Mouse (Mus musculus) neural tube, embryonic 15.5 days (tissue): ENCODE measurements at regions not wholly inside any gene's neighbourhood (a gene's known extent, or its start where the extent isn't known, plus 50 kb on each side); places are given as distances from the start of the nearest gene placed in this dataset. TPM values are rescaled to one million over a fixed set of nuclear protein-coding genes. Genes with fewer than 3 reads are reported as not detected.

Experiments
- ATAC-seq: fragments of 200-750 bp; cut with Nextera tagmentation; 2 replicates; pipeline ENCODE4 v1.8.0; 2017; ENCODE audit warnings: mild to moderate bottlenecking, moderate TSS enrichment, moderate library complexity; ENCODE audit not compliant: low FRiP score
- H3K27ac ChIP-seq: fragments of 300-500 bp; sonication (generic); replicated peaks from 2 replicates; pipeline ENCODE4 v1.5.1; 2015; ENCODE audit warnings: mild to moderate bottlenecking, inconsistent platforms
- H3K27me3 ChIP-seq: fragments of 300-500 bp; sonication (generic); replicated peaks from 2 replicates; pipeline ENCODE4 v1.6.1; 2015; ENCODE audit warnings: inconsistent platforms
- H3K36me3 ChIP-seq: fragments of 300-500 bp; sonication (generic); 2 replicates; pipeline ENCODE4 v1.6.1; 2015; ENCODE audit warnings: inconsistent platforms
- H3K4me1 ChIP-seq: fragments of 300-500 bp; sonication (generic); 2 replicates; pipeline ENCODE4 v1.6.1; 2015; ENCODE audit warnings: inconsistent platforms
- H3K4me2 ChIP-seq: fragments of 300-500 bp; sonication (generic); 2 replicates; pipeline ENCODE4 v1.6.1; 2015; ENCODE audit warnings: inconsistent platforms, mild to moderate bottlenecking, moderate library complexity
- H3K4me3 ChIP-seq: fragments of 300-500 bp; sonication (generic); replicated peaks from 2 replicates; pipeline ENCODE4 v1.5.1; 2015; ENCODE audit warnings: mild to moderate bottlenecking, inconsistent platforms
- H3K9ac ChIP-seq: fragments of 300-500 bp; sonication (generic); replicated peaks from 2 replicates; pipeline ENCODE4 v1.6.1; 2015; ENCODE audit warnings: mild to moderate bottlenecking, inconsistent platforms
- H3K9me3 ChIP-seq: fragments of 300-500 bp; sonication (generic); replicated peaks from 2 replicates; pipeline ENCODE4 v1.6.1; 2016; ENCODE audit warnings: inconsistent platforms
- WGBS: fragments of 180-500 bp; shearing (Covaris S2); methylation state at CpG from one replicate; pipeline ENCODE4 v1.1.7; 2015; ENCODE audit warnings: mixed read lengths; 5-methylcytosine and 5-hydroxymethylcytosine counted together
- microRNA-seq: library from miRNA; unstranded; fragments of <30 nt; microRNA quantifications from one replicate; pipeline ENCODE4, GENCODE M21; 2017

DNA sequence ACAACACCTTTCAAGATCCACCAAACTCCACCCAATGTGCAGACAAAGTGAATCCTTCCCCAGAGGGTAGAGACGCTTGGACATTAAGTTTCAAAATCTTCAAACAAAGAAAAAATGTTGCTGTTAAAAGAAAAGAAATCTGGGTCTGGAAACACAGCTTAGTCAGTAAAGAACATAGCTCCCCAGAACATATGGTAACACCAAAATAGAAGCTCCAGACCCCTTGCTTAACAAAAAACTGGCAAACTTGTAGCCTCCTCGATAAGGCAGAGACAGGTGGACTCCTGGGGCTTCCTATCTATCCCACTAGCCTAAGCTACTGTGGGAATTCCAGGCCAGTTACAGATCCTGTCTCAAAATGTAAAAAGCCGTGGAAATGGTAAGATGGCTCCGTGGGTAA lies 99.6 kb upstream of the Mc3r start:
- Histone ChIP-seq H3K9ac (no peak overlapping the region), H3K27ac (no peak overlapping the region), H3K4me1 (no peaks in the 10 kb centered on the region), H3K9me3 (no peaks in the 10 kb centered on the region), H3K27me3 (no peaks in the 10 kb centered on the region), H3K4me2 (no peak overlapping the region), H3K4me3 (no peak overlapping the region), H3K36me3 (no peaks in the 10 kb centered on the region)
- 88% methylated on average over 4 of the region's 4 CpGs for WGBS
- no peak for ATAC-seq

DNA sequence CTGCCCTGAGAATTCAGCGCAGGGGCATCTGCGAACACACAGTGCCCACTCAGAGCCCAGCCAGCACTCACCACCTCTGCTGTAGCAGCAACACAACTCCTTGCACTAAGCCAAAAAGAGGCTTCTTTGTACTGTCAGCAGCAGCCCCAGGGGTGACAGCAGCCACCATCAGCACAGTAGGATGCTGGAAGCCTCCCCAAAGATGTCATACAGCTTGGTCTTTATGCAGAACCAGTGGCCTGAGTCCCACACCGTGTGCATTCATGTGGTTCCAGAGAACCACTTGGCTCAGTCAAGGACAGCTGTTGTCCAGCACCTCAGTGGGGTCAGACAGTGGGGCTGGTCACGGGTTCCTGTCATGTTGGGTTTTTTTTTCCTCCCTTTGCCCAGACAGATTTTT lies 98.6 kb upstream of the Mc3r start:
- Histone ChIP-seq H3K9ac (no peak overlapping the region), H3K27me3 (no peaks in the 10 kb centered on the region), H3K36me3 (no peaks in the 10 kb centered on the region), H3K27ac (no peak overlapping the region), H3K4me2 (no peak overlapping the region), H3K4me3 (no peak overlapping the region), H3K9me3 (no peaks in the 10 kb centered on the region), H3K4me1 (no peaks in the 10 kb centered on the region)
- 84% methylated on average over 4 of the region's 4 CpGs for WGBS
- no peak for ATAC-seq

DNA sequence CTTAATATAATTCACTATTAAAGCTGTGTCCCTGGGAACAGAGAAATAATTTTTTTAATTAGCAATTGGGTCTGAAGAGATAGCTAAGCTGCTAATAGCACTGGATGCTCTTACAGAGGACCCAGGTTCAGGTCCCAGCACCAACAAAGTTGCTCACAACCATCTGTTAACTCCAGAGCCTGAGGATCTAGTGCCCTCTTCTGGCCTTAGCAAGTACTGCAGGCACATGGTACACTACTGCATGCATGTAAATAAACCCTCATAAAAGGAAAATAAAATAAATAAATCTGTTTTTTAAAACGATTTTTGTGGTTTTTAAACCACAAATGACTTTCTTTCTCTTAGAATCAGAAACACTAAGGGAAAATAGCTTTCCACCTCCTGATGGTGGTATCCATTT lies 97.4 kb upstream of the Mc3r start:
- Histone ChIP-seq H3K27ac (no peak overlapping the region), H3K9ac (no peak overlapping the region), H3K27me3 (no peaks in the 10 kb centered on the region), H3K4me3 (no peak overlapping the region), H3K4me2 (no peak overlapping the region), H3K36me3 (no peaks in the 10 kb centered on the region), H3K4me1 (no peaks in the 10 kb centered on the region), H3K9me3 (no peaks in the 10 kb centered on the region)
- no peak for ATAC-seq
- 76% methylated on average over 1 of the region's 1 CpGs for WGBS

DNA sequence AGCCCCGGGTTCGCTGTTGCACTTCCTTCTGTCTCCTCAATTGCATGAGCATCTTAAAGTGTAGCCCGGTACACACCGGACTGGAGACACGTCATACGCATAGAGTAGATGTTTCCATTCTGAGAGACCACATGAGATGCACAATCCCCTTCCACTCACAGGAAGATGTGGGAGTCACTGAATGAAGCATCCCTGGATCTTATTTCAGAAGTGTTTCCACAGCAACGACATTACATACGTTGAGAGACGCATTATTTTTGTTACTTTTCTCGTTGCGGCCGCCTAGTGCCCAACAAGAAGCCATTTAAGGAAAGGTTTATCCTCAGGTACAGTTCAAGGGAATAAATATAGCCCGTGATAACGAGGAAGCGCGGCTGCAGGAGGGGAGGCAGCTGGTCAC lies 88.4 kb upstream of the Mc3r start:
- no peak overlapping the region for H3K27ac ChIP-seq
- H3K4me3 ChIP-seq: no peak overlapping the region
- no peaks in the 10 kb centered on the region for H3K36me3 ChIP-seq
- no peak overlapping the region for H3K9ac ChIP-seq
- WGBS: 91% methylated on average over 16 of the region's 16 CpGs
- no peak overlapping the region for H3K4me2 ChIP-seq
- H3K27me3 ChIP-seq: no peaks in the 10 kb centered on the region
- no peaks in the 10 kb centered on the region for H3K9me3 ChIP-seq
- H3K4me1 ChIP-seq: no peaks in the 10 kb centered on the region
- ATAC-seq: no peak

DNA sequence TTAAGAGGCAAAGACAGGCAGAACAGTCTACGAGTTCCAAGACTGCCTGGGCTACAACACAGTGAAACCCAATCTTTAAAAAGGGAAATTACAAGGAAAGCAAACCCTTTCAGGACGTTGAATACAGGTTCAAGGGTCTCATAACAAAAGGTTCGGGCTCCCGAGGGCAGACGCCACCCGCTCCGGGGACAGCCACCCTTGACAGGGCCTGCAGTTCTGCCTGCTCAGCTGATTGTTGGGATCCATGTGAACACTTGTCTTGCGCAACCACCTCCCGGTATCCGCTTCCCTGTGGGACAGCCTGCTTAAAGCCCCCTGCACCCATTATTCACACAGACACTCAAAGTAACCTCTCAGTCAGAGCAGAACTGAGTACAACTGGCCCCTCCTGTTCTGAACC lies 70.9 kb upstream of the Mc3r start:
- Histone ChIP-seq H3K4me1 (no peaks in the 10 kb centered on the region), H3K36me3 (no peaks in the 10 kb centered on the region), H3K27ac (no peak overlapping the region), H3K4me2 (no peak overlapping the region), H3K4me3 (no peak overlapping the region), H3K9ac (no peak overlapping the region), H3K9me3 (no peaks in the 10 kb centered on the region), H3K27me3 (no peaks in the 10 kb centered on the region)
- ATAC-seq: no peak
- 86% methylated on average over 10 of the region's 10 CpGs for WGBS

DNA sequence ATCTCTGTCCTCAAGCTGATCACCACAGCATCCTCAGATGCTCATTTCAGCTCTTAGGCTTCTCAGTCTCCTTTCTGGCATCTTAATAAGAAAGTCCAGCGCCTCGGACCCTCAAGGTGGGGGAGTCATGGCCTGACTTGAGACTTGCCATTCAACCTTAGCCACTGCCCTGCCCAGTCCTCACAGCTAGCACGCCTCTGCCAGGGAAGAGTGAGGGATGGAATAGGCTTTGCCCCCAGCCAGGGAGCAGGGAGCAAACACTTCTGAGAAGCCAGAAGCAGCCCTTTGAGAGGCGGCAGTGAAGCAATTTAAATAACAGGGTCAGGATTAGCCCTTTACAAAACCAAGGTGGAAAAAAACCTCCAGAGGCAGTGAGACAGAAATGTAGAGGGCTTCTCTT lies 69.0 kb upstream of the Mc3r start:
- 61% methylated on average over 4 of the region's 4 CpGs for WGBS
- Histone ChIP-seq H3K9ac (no peak overlapping the region), H3K36me3 (no peaks in the 10 kb centered on the region), H3K4me1 (no peaks in the 10 kb centered on the region), H3K27me3 (no peaks in the 10 kb centered on the region), H3K27ac (no peak overlapping the region), H3K4me3 (no peak overlapping the region), H3K9me3 (no peaks in the 10 kb centered on the region), H3K4me2 (no peak overlapping the region)
- no peak for ATAC-seq

DNA sequence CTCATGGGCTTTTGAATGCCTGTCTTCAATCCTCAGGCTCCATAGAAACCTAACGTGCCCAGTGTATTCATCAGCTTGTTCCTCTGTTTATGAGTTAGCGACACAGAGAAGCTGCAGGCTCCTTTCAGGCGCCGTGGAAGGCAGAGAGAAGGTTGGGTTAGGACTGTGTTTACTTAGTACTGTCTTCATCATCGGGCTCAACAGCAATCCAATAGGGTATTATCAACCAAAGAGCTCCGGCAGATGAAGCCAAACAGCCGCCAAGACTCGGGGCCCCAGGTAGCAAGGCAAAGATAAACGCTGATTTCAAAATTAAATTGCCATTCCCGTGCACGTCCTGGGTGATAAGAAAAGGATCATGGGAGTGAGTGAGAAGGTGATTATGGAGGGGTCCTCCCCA lies 50.5 kb upstream of the Mc3r start:
- Histone ChIP-seq H3K4me2 (no peak overlapping the region), H3K27me3 (no peaks in the 10 kb centered on the region), H3K4me1 (no peaks in the 10 kb centered on the region), H3K4me3 (no peak overlapping the region), H3K36me3 (no peaks in the 10 kb centered on the region), H3K27ac (no peak overlapping the region), H3K9ac (no peak overlapping the region), H3K9me3 (no peaks in the 10 kb centered on the region)
- WGBS: 70% methylated on average over 11 of the region's 11 CpGs
- ATAC-seq: no peak

Small RNAs in the stretch of these regions (microRNA-seq; reads per million reads assigned to microRNA genes)
- gene Gm44301: not detected
